Mouse (Mus musculus) intestine, postnatal 0 days (tissue): Measurements from ENCODE around the gene Olfr61. TPM values are rescaled to one million over a fixed set of nuclear protein-coding genes. Genes with fewer than 3 reads are reported as not detected.
"Not testable (repeated sequence)": the region's sequence is repeated elsewhere in the genome, so short reads cannot be mapped to it uniquely, and the experiment has no call there.

Experiments
- ATAC-seq: fragments of 200-750 bp; cut with Nextera tagmentation; 2 replicates; pipeline ENCODE4 v1.8.0; 2017; ENCODE audit warnings: mild to moderate bottlenecking, moderate TSS enrichment, moderate library complexity
- H3K27ac ChIP-seq: fragments of 300-500 bp; sonication (generic); 2 replicates; pipeline ENCODE4 v1.5.1; 2014; ENCODE audit warnings: mild to moderate bottlenecking, low read depth, low read length, moderate library complexity
- H3K27me3 ChIP-seq: fragments of 300-500 bp; sonication (generic); replicated peaks from 2 replicates; pipeline ENCODE4 v1.6.1; 2014; ENCODE audit warnings: low read length, mixed read lengths; ENCODE audit not compliant: control insufficient read depth, insufficient read depth
- H3K36me3 ChIP-seq: fragments of 300-500 bp; sonication (generic); 2 replicates; pipeline ENCODE4 v1.6.1; 2014; ENCODE audit warnings: mild to moderate bottlenecking, moderate library complexity; ENCODE audit not compliant: control insufficient read depth, insufficient read depth
- H3K4me1 ChIP-seq: fragments of 300-500 bp; sonication (generic); replicated peaks from 2 replicates; pipeline ENCODE4 v1.6.1; 2014; ENCODE audit warnings: antibody characterized with exemption, low read length, mixed read lengths; ENCODE audit not compliant: control insufficient read depth, insufficient read depth
- H3K4me2 ChIP-seq: fragments of 300-500 bp; sonication (generic); replicated peaks from 2 replicates; pipeline ENCODE4 v1.6.1; 2014; ENCODE audit warnings: low read depth, mild to moderate bottlenecking, moderate library complexity
- H3K4me3 ChIP-seq: fragments of 300-500 bp; sonication (generic); 2 replicates; pipeline ENCODE4 v1.5.1; 2014; ENCODE audit warnings: low read depth, low read length
- H3K9ac ChIP-seq: fragments of 300-500 bp; sonication (generic); 2 replicates; pipeline ENCODE4 v1.6.1; 2014; ENCODE audit warnings: mild to moderate bottlenecking, low read depth, low read length
- H3K9me3 ChIP-seq: fragments of 300-500 bp; sonication (generic); 2 replicates; pipeline ENCODE4 v1.6.1; 2016; ENCODE audit warnings: mixed run types; ENCODE audit not compliant: control insufficient read depth
- CTCF ChIP-seq: sonication (generic); IDR thresholded peaks from 2 replicates; pipeline ENCODE4 v1.5.1; 2016; ENCODE audit warnings: low read depth, mild to moderate bottlenecking, control low read depth, antibody characterized with exemption, moderate library complexity
- WGBS: fragments of 180-500 bp; shearing (Covaris S2); extraction: QIAGEN DNeasy Blood & Tissue Kit; methylation state at CpG from one replicate; pipeline ENCODE4 v1.1.7; 2014; 5-methylcytosine and 5-hydroxymethylcytosine counted together
- polyA plus RNA-seq: library from polyadenylated mRNA; unstranded; fragments of >200 nt; fragmentation: Nextera tagmentation; extraction: Ambion mirVana; gene quantifications from 2 replicates; pipeline ENCODE4 v1.2.1, GENCODE M21; 2015

Olfr61 gene
- not detected in 2 replicates for polyA plus RNA-seq

- H3K27ac ChIP-seq, H3K9ac ChIP-seq, H3K4me2 ChIP-seq, H3K4me1 ChIP-seq, H3K4me3 ChIP-seq, H3K36me3 ChIP-seq, H3K9me3 ChIP-seq, H3K27me3 ChIP-seq, ATAC-seq: not testable (repeated sequence)
- WGBS = 87% methylated on average over 3 of the region's 3 CpGs
Measured at GRCm38 (mm10) chr7:140628670-140629069, at the start of gene Olfr61. Gene Olfr61, plus strand, starts transcription at chr7:140628970.

GRCm38 (mm10) chr7:140600969-140601368, 27.8 kb upstream of the Olfr61 start, which contains the start of gene Olfr46:
Gene Olfr46, plus strand, starts transcription at chr7:140601269.
- H3K4me1 ChIP-seq, H3K4me2 ChIP-seq, ATAC-seq, H3K9me3 ChIP-seq, H3K27ac ChIP-seq, H3K4me3 ChIP-seq, H3K27me3 ChIP-seq, H3K9ac ChIP-seq, H3K36me3 ChIP-seq: not testable (repeated sequence)
- WGBS = 74% methylated on average over 2 of the region's 2 CpGs

- no peak for TF ChIP-seq CTCF
- Histone ChIP-seq H3K9ac (no peak overlapping the region), H3K4me1 (no peaks in the 10 kb centered on the region), H3K27ac (no peak overlapping the region), H3K4me2 (no peak overlapping the region), H3K4me3 (no peak overlapping the region), H3K27me3 (no peaks in the 10 kb centered on the region), H3K36me3 (no peaks in the 10 kb centered on the region), H3K9me3 (no peaks in the 10 kb centered on the region)
- WGBS = 78% methylated on average over 1 of the region's 1 CpGs
- no peak for ATAC-seq
Measured at GRCm38 (mm10) chr7:140630559-140630958, 1.8 kb downstream of the Olfr61 start.

GRCm38 (mm10) chr7:140646152-140646551, 17.4 kb downstream of the Olfr61 start, which contains the start of gene Olfr53:
Gene Olfr53, plus strand, starts transcription at chr7:140646452.
- Histone ChIP-seq H3K9me3 (no peaks in the 10 kb centered on the region), H3K4me2 (no peak within 1 kb of the TSS), H3K27me3 (no peaks in the 10 kb centered on the region), H3K4me1 (no peaks in the 10 kb centered on the region), H3K27ac (no peak within 1 kb of the TSS), H3K9ac (no peak within 1 kb of the TSS), H3K4me3 (no peak within 1 kb of the TSS), H3K36me3 (no peaks in the 10 kb centered on the region)
- WGBS = 83% methylated on average over 1 of the region's 1 CpGs
- no peak for TF ChIP-seq CTCF
- no peak for ATAC-seq

- H3K27ac ChIP-seq = no peak within 1 kb of the TSS
- no peaks in the 10 kb centered on the region for H3K9me3 ChIP-seq
- H3K27me3 ChIP-seq = no peaks in the 10 kb centered on the region
- H3K4me3 ChIP-seq = no peak within 1 kb of the TSS
- no peak for ATAC-seq
- no peak within 1 kb of the TSS for H3K9ac ChIP-seq
- no peak for TF ChIP-seq CTCF
- WGBS = 75% methylated on average over 4 of the region's 4 CpGs
- no peaks in the 10 kb centered on the region for H3K4me1 ChIP-seq
- H3K4me2 ChIP-seq = no peak within 1 kb of the TSS
- H3K36me3 ChIP-seq = no peaks in the 10 kb centered on the region
Measured at GRCm38 (mm10) chr7:140659630-140660029, 30.9 kb downstream of the Olfr61 start, which contains the start of gene Olfr539. Gene Olfr539, plus strand, starts transcription at chr7:140659930.

DNA sequence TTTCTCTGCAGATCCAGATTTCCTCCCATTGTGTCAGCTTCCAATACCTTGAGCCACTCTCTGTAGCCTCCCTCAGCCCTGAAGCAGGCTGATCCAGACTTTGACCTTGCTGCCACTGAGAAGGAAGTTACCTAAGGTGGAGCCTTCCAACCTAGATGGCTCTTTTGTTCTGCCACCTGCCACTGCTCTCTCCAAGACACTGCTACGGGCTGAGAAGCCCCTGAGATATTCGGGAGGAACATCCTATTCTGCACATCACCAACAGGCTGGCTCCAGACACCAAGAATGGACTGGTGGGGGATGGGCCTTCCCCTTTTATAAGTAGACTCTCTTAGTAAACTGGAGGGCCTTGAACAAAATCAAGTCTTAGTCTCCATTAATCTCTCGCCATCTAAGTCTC, 41.9 kb downstream of the Olfr61 start:
- not testable (repeated sequence) for H3K9me3 ChIP-seq, ATAC-seq, H3K27ac ChIP-seq, H3K9ac ChIP-seq, H3K27me3 ChIP-seq, H3K4me2 ChIP-seq, H3K4me3 ChIP-seq, H3K36me3 ChIP-seq, H3K4me1 ChIP-seq
- WGBS = 77% methylated on average over 3 of the region's 3 CpGs

DNA sequence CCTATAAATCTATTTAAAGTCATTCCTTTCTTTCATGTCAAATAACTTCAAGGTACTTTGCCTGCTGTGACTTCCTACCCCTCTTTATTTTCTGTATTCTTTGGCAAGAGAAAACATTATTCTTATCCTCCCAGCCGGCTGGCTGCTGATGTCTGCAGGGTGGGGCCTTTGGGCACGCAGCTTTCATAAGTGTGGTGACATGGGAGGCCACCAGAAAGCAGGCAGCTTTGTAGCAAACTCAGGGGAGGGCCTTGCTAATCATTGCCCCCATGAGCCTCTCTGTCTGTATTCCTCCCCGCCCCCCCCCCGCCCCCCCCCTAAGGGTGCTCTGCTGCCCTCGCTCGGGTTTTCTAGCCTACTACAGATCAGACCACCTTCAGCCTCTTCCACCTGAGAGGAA, 47.1 kb downstream of the Olfr61 start:
- no peaks in the 10 kb centered on the region for H3K27me3 ChIP-seq
- 1% methylated on average over 6 of the region's 6 CpGs for WGBS
- no peak overlapping the region for H3K4me3 ChIP-seq
- no peak for TF ChIP-seq CTCF
- H3K9ac ChIP-seq = no peak overlapping the region
- no peaks in the 10 kb centered on the region for H3K4me1 ChIP-seq
- H3K9me3 ChIP-seq = 0 out of 2 replicates have a peak, but pooled peaks cover 2% of the 10 kb centered on the region
- H3K4me2 ChIP-seq = 0 out of 2 replicates have a peak overlapping the region, but pooled peaks have one; percentile 30
- no peaks in the 10 kb centered on the region for H3K36me3 ChIP-seq
- no peak for ATAC-seq
- H3K27ac ChIP-seq = no peak overlapping the region

- H3K4me3 ChIP-seq, H3K36me3 ChIP-seq, H3K9ac ChIP-seq, H3K4me1 ChIP-seq, H3K9me3 ChIP-seq, H3K27me3 ChIP-seq, ATAC-seq, H3K27ac ChIP-seq, H3K4me2 ChIP-seq: not testable (repeated sequence)
- WGBS = 68% methylated on average over 4 of the region's 4 CpGs
Measured at GRCm38 (mm10) chr7:140679591-140679990, 50.8 kb downstream of the Olfr61 start.
